Mouse (Mus musculus) neural tube, embryonic 12.5 days (tissue): ENCODE data around the gene Pgc. TPM values are rescaled to one million over a fixed set of nuclear protein-coding genes. Genes with fewer than 3 reads are reported as not detected.

Source experiments
- ATAC-seq: fragments of 200-750 bp; cut with Nextera tagmentation; 2 replicates; pipeline ENCODE4 v1.8.0; 2017; ENCODE audit warnings: low read depth, mild to moderate bottlenecking, moderate TSS enrichment, moderate library complexity; ENCODE audit not compliant: low FRiP score
- H3K27ac ChIP-seq: fragments of 300-500 bp; sonication (generic); 2 replicates; pipeline ENCODE4 v1.5.1; 2016
- H3K27me3 ChIP-seq: fragments of 300-500 bp; sonication (generic); replicated peaks from 2 replicates; pipeline ENCODE4 v1.6.1; 2016; ENCODE audit warnings: mild to moderate bottlenecking
- H3K36me3 ChIP-seq: fragments of 300-500 bp; sonication (generic); 2 replicates; pipeline ENCODE4 v1.6.1; 2016; ENCODE audit warnings: mild to moderate bottlenecking
- H3K4me1 ChIP-seq: fragments of 300-500 bp; sonication (generic); 2 replicates; pipeline ENCODE4 v1.6.1; 2016
- H3K4me2 ChIP-seq: fragments of 300-500 bp; sonication (generic); replicated peaks from 2 replicates; pipeline ENCODE4 v1.6.1; 2016; ENCODE audit warnings: mild to moderate bottlenecking
- H3K4me3 ChIP-seq: fragments of 300-500 bp; sonication (generic); 2 replicates; pipeline ENCODE4 v1.5.1; 2016
- H3K9ac ChIP-seq: fragments of 300-500 bp; sonication (generic); 2 replicates; pipeline ENCODE4 v1.6.1; 2016; ENCODE audit warnings: mild to moderate bottlenecking
- H3K9me3 ChIP-seq: fragments of 300-500 bp; sonication (generic); 2 replicates; pipeline ENCODE4 v1.6.1; 2016; ENCODE audit warnings: mild to moderate bottlenecking
- WGBS: fragments of 180-500 bp; shearing (Covaris S2); methylation state at CpG from one replicate; pipeline ENCODE4 v1.1.7; 2016; 5-methylcytosine and 5-hydroxymethylcytosine counted together
- polyA plus RNA-seq: library from polyadenylated mRNA; unstranded; fragments of >200 nt; fragmentation: Nextera tagmentation; extraction: Ambion mirVana; gene quantifications from 2 replicates; pipeline ENCODE4 v1.2.1, GENCODE M21; 2016

Pgc gene
- polyA plus RNA-seq, 1 experiment from 2014 or later: not detected

GRCm38 (mm10) chr17:47711883-47712282, 14.8 kb upstream of the Pgc start:
- Histone ChIP-seq H3K27me3 (no peaks in the 10 kb centered on the region), H3K4me3 (no peak overlapping the region), H3K4me1 (no peaks in the 10 kb centered on the region), H3K4me2 (no peak overlapping the region), H3K9me3 (no peaks in the 10 kb centered on the region), H3K9ac (no peak overlapping the region), H3K36me3 (no peaks in the 10 kb centered on the region), H3K27ac (no peak overlapping the region)
- 82% methylated on average over 6 of the region's 6 CpGs for WGBS
- no peak for ATAC-seq

- Histone ChIP-seq H3K4me1 (no peaks in the 10 kb centered on the region), H3K27me3 (no peaks in the 10 kb centered on the region), H3K27ac (no peak overlapping the region), H3K36me3 (no peaks in the 10 kb centered on the region), H3K4me3 (no peak overlapping the region), H3K9me3 (no peaks in the 10 kb centered on the region), H3K4me2 (no peak overlapping the region), H3K9ac (no peak overlapping the region)
- WGBS: 45% methylated on average over 17 of the region's 22 CpGs
- ATAC-seq: no peak
Observed at GRCm38 (mm10) chr17:47712889-47713571, 13.6 kb upstream of the Pgc start.

- ATAC-seq: no peak
- Histone ChIP-seq H3K27ac (no peak overlapping the region), H3K4me1 (no peaks in the 10 kb centered on the region), H3K9me3 (no peaks in the 10 kb centered on the region), H3K9ac (no peak overlapping the region), H3K4me3 (no peak overlapping the region), H3K36me3 (no peaks in the 10 kb centered on the region), H3K27me3 (no peaks in the 10 kb centered on the region), H3K4me2 (no peak overlapping the region)
- 59% methylated on average over 3 of the region's 3 CpGs for WGBS
Observed at GRCm38 (mm10) chr17:47715037-47715436, 11.6 kb upstream of the Pgc start.

- Histone ChIP-seq H3K4me1 (no peaks in the 10 kb centered on the region), H3K4me3 (no peak overlapping the region), H3K9ac (no peak overlapping the region), H3K4me2 (no peak overlapping the region), H3K27me3 (no peaks in the 10 kb centered on the region), H3K27ac (no peak overlapping the region), H3K36me3 (no peaks in the 10 kb centered on the region), H3K9me3 (no peaks in the 10 kb centered on the region)
- 92% methylated on average over 4 of the region's 4 CpGs for WGBS
- no peak for ATAC-seq
Observed at GRCm38 (mm10) chr17:47721183-47721582, 5.5 kb upstream of the Pgc start.

GRCm38 (mm10) chr17:47730633-47731575, 4.3 kb downstream of the Pgc start:
- 56% methylated on average over 24 of the region's 24 CpGs for WGBS
- H3K9ac ChIP-seq: no peak overlapping the region
- H3K27ac ChIP-seq: no peak overlapping the region
- no peaks in the 10 kb centered on the region for H3K9me3 ChIP-seq
- no peak overlapping the region for H3K4me2 ChIP-seq
- no peaks in the 10 kb centered on the region for H3K4me1 ChIP-seq
- no peaks in the 10 kb centered on the region for H3K36me3 ChIP-seq
- H3K4me3 ChIP-seq: no peak overlapping the region
- H3K27me3 ChIP-seq: no peaks in the 10 kb centered on the region; the same call in 1 of the 2 replicates
- ATAC-seq: no peak

- no peak for ATAC-seq
- H3K9ac ChIP-seq: no peak overlapping the region
- peaks cover 26% of the 10 kb centered on the region for H3K4me1 ChIP-seq
- H3K36me3 ChIP-seq: no peaks in the 10 kb centered on the region
- peaks cover 27% of the 10 kb centered on the region for H3K27me3 ChIP-seq
- no peaks in the 10 kb centered on the region for H3K9me3 ChIP-seq
- no peak overlapping the region for H3K27ac ChIP-seq
- H3K4me2 ChIP-seq: no peak overlapping the region
- WGBS: 69% methylated on average over 14 of the region's 14 CpGs
- no peak overlapping the region for H3K4me3 ChIP-seq
Observed at GRCm38 (mm10) chr17:47735553-47736100, 9.0 kb downstream of the Pgc start.

GRCm38 (mm10) chr17:47736856-47737255, 10.2 kb downstream of the Pgc start, which contains the start of gene Tfeb:
Tfeb (plus strand) TSS chr17:47737030.
- Histone ChIP-seq H3K27me3 (peaks cover 32% of the 10 kb centered on the region), H3K4me2 (peak within 1 kb of the TSS; percentile 94), H3K4me1 (peaks cover 26% of the 10 kb centered on the region), H3K36me3 (no peaks in the 10 kb centered on the region), H3K9me3 (no peaks in the 10 kb centered on the region), H3K4me3 (peak within 1 kb of the TSS; percentile 47), H3K27ac (no peak within 1 kb of the TSS), H3K9ac (peak within 1 kb of the TSS; percentile 53)
- WGBS: under 1% methylated on average over 47 of the region's 47 CpGs
- peak; percentile 78 for ATAC-seq

- H3K27me3 ChIP-seq: peaks cover 32% of the 10 kb centered on the region
- peak overlapping the region; percentile 53 for H3K9ac ChIP-seq
- H3K36me3 ChIP-seq: no peaks in the 10 kb centered on the region
- H3K27ac ChIP-seq: no peak overlapping the region
- H3K4me1 ChIP-seq: peaks cover 26% of the 10 kb centered on the region
- no peaks in the 10 kb centered on the region for H3K9me3 ChIP-seq
- H3K4me2 ChIP-seq: peak overlapping the region; percentile 94
- ATAC-seq: peak; percentile 82
- peak overlapping the region; percentile 47 for H3K4me3 ChIP-seq
- WGBS: under 1% methylated on average over 58 of the region's 60 CpGs
Observed at GRCm38 (mm10) chr17:47737271-47738065, 10.8 kb downstream of the Pgc start.

GRCm38 (mm10) chr17:47738066-47738878, 11.6 kb downstream of the Pgc start:
- no peak overlapping the region for H3K27ac ChIP-seq
- peak overlapping the region; percentile 53 for H3K9ac ChIP-seq
- H3K4me3 ChIP-seq: peak overlapping the region; percentile 47
- H3K4me2 ChIP-seq: peak overlapping the region; percentile 94
- peak; percentile 34 for ATAC-seq
- H3K27me3 ChIP-seq: peaks cover 32% of the 10 kb centered on the region
- H3K36me3 ChIP-seq: no peaks in the 10 kb centered on the region
- H3K9me3 ChIP-seq: no peaks in the 10 kb centered on the region
- peaks cover 26% of the 10 kb centered on the region for H3K4me1 ChIP-seq
- under 1% methylated on average over 60 of the region's 61 CpGs for WGBS

GRCm38 (mm10) chr17:47738879-47739798, 12.5 kb downstream of the Pgc start:
- 0 out of 2 replicates have a peak, but pooled peaks have one; percentile 10 for ATAC-seq
- Histone ChIP-seq H3K27ac (no peak overlapping the region), H3K27me3 (peaks cover 32% of the 10 kb centered on the region), H3K9me3 (no peaks in the 10 kb centered on the region), H3K4me2 (peak overlapping the region; percentile 94), H3K4me1 (peaks cover 26% of the 10 kb centered on the region), H3K4me3 (peak overlapping the region; percentile 47), H3K9ac (no peak overlapping the region; the same call in 1 of the 2 replicates), H3K36me3 (no peaks in the 10 kb centered on the region)
- WGBS: 1% methylated on average over 20 of the region's 20 CpGs
